Mouse (Mus musculus) G1E (cell line): ENCODE results near the gene Fshr. TPM values are rescaled to one million over a fixed set of nuclear protein-coding genes. Genes with fewer than 3 reads are reported as not detected.

Experiments used
- ATAC-seq: 2 replicates; pipeline ENCODE4 v1.8.0; 2016; ENCODE audit warnings: mild to moderate bottlenecking; ENCODE audit not compliant: insufficient number of reproducible peaks, poor library complexity, low FRiP score, severe bottlenecking; ENCODE audit errors: extremely low read depth
- DNase-seq: peaks from one replicate; pipeline ENCODE4 v3.0.0; 2012; ENCODE audit warnings: low spot score
- H3K27me3 ChIP-seq: 2 replicates; pipeline ENCODE4 v1.6.1; 2012; ENCODE audit warnings: mild to moderate bottlenecking, low read length, inconsistent platforms; ENCODE audit not compliant: insufficient read depth
- H3K36me3 ChIP-seq: replicated peaks from 2 replicates; pipeline ENCODE3; 2012; ENCODE audit warnings: mild to moderate bottlenecking, inconsistent platforms
- H3K4me1 ChIP-seq: 2 replicates; pipeline ENCODE4 v1.6.1; 2012; ENCODE audit warnings: low read depth, low read length, inconsistent platforms, mixed read lengths; ENCODE audit not compliant: insufficient read depth
- H3K4me3 ChIP-seq: 2 replicates; pipeline ENCODE4 v1.5.1; 2012; ENCODE audit warnings: low read depth, mild to moderate bottlenecking, inconsistent platforms, low read length, moderate library complexity, mixed read lengths
- H3K9me3 ChIP-seq: replicated peaks from 2 replicates; pipeline ENCODE4 v1.6.1; 2012; ENCODE audit warnings: inconsistent platforms
- CTCF ChIP-seq: IDR thresholded peaks from 2 replicates; pipeline ENCODE4 v1.5.1; 2012; ENCODE audit warnings: low read depth, low read length, inconsistent platforms, mixed read lengths
- GATA1 ChIP-seq: IDR thresholded peaks from 2 replicates; pipeline ENCODE4 v1.6.1; 2012; ENCODE audit warnings: borderline replicate concordance, low read length, inconsistent platforms, mixed read lengths
- GATA2 ChIP-seq: IDR thresholded peaks from 2 replicates; pipeline ENCODE4 v1.6.1; 2012; ENCODE audit warnings: low read depth, low read length, inconsistent platforms, borderline replicate concordance
- POLR2AphosphoS5 ChIP-seq: IDR thresholded peaks from 2 replicates; pipeline ENCODE4 v1.6.1; 2012; ENCODE audit warnings: low read depth, low read length, inconsistent platforms; ENCODE audit not compliant: insufficient replicate concordance
- TAL1 ChIP-seq: conservative IDR thresholded peaks from 2 replicates; pipeline ENCODE4 v1.6.1; 2012; ENCODE audit warnings: low read depth, low read length, inconsistent platforms, mixed read lengths
- polyA plus RNA-seq: library from polyadenylated mRNA; stranded (reverse); fragments of >175 nt; gene quantifications from 2 replicates; pipeline ENCODE4 v1.2.3, GENCODE M21; 2012
- total RNA-seq, 2 experiments: library from RNA; stranded (forward) in 1 of 2; stranded (reverse) in 1 of 2; fragments of 200-1000 nt in 1 of 2; fragments of >200 nt in 1 of 2; fragmentation: Nextera tagmentation in 1 of 2; gene quantifications; 2 replicates each; pipeline ENCODE4 v1.2.3; 2014 to 2017

The Fshr gene
- total and polyA plus RNA-seq, 3 experiments: not detected

DNA sequence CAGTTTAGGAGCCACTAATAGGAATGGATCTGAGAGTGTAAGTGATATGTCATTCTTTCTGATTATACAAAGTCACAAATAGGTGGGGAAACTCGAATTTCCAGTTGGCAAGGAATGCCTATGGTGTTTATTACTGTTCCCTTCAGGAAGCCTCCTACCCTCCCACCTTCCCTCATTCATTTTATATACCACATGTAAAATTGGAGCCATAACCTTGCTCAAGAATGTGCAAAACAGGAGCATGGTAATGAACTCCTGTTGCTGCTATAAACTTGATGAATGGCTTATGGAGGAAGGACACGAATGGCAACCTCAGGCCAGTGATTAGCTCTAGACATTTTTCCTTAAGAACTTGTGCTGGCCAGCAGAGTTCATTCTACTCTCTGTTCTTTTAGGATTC, 117.6 kb downstream of the Fshr start:
- Histone ChIP-seq H3K36me3 (no peaks in the 10 kb centered on the region), H3K4me1 (no peaks in the 10 kb centered on the region), H3K4me3 (no peak overlapping the region), H3K9me3 (no peaks in the 10 kb centered on the region), H3K27me3 (no peaks in the 10 kb centered on the region)
- DNase-seq (no peak), ATAC-seq (no peak)
- no peak for TF ChIP-seq TAL1
- no peak for TF ChIP-seq POLR2AphosphoS5
- TF ChIP-seq CTCF: no peak
- no peak for TF ChIP-seq GATA2
- no peak for TF ChIP-seq GATA1

DNA sequence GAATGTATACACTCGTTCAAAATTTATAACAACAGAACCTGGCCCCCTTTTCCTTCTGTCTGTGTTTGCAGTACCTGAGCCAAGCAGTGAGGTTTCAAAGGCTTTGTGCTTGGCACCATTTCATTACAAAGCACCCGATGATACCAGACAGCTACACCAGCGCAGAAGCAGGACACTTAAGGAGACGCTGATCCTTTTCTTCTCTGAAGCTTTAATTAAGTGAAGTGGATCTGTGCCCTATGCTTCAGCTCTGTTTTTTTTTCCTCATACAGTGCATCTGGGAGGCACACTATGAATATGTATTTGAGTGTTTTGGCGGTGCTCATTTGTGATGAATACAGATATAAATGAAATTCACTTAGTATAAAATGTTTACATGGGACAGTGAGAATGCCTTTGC, 120.8 kb downstream of the Fshr start:
- no peak for TF ChIP-seq POLR2AphosphoS5
- TF ChIP-seq CTCF: no peak
- TF ChIP-seq TAL1: no peak
- TF ChIP-seq GATA2: no peak
- TF ChIP-seq GATA1: no peak
- no peak for ATAC-seq

DNA sequence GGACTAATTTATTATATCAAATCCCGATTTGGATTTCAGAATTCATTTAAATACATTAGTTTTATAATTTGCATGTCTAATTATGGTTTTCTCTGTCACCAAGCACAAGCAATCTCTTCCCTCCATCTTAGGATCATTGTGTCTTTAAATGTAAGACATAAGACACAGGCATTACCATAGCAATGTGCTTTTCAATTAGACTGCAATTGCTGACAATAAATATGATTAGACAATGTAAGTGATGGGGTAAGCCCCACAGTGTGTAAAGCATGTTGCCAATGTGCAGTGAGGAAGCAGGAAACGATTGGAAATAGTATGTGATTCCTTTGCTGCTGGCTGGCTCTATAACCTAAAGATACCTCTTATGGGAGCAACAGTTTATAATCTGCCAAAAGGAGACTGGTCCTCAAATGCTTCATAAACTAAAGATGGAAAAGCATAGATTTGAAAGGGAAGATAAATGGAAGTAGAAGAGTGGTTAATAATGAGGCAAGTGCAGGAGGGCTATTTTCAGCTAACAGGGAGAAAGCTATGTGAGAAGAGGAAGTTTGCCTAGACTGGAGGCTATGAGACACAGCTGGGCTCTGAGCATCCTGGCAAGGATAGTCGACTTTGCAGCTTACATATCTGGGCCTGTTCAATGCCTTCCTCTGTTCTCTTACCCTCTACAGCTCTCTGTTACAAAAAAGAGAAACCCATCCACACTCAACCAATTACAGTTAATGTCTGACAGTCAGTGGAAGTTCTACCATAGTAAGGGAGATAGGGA, 136.0 kb downstream of the Fshr start:
- TF ChIP-seq CTCF (no peak), GATA2 (no peak), POLR2AphosphoS5 (no peak), TAL1 (no peak), GATA1 (no peak)
- DNase-seq (no peak), ATAC-seq (no peak)
- no peak overlapping the region for H3K4me3 ChIP-seq
- H3K27me3 ChIP-seq: no peaks in the 10 kb centered on the region
- H3K36me3 ChIP-seq: no peaks in the 10 kb centered on the region
- no peaks in the 10 kb centered on the region for H3K4me1 ChIP-seq
- H3K9me3 ChIP-seq: no peaks in the 10 kb centered on the region

More for the DNA sequence above, 120.8 kb downstream of the Fshr start:
- DNase-seq: no peak
- Histone ChIP-seq H3K27me3 (no peaks in the 10 kb centered on the region), H3K9me3 (no peaks in the 10 kb centered on the region), H3K4me3 (no peak overlapping the region), H3K4me1 (no peaks in the 10 kb centered on the region), H3K36me3 (no peaks in the 10 kb centered on the region)

DNA sequence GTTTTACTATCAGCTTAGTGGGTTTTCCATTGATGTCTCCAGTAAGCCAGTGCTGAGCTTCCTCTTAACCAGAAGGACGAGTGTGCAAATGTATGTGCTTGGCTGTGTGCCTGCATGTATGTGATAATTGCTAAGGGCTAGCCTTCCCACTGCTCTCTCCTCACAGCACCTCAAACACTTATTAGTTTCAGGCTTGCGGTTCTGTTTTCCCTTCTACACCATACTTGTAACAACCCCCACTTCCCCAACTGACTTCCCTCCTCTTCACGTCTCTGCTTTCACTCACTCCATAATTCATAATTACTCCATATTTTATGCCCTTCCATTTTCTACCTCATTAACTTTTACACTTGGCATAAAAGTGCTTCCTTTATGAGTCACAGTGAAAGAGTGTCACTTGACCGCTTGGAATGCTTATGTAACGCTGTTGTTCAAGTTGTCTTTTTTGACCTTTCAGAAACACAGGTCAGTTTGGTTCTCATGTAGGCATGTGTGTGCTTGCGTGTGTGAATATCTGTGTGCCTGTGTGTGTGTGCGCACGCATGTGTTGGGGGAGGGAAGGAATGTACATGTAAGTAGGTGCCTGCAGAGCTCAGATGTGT, 138.0 kb downstream of the Fshr start:
- no peak for ATAC-seq
- Histone ChIP-seq H3K4me1 (no peaks in the 10 kb centered on the region), H3K9me3 (no peaks in the 10 kb centered on the region), H3K4me3 (no peak overlapping the region), H3K27me3 (no peaks in the 10 kb centered on the region), H3K36me3 (no peaks in the 10 kb centered on the region)
- DNase-seq: no peak
- TF ChIP-seq GATA2 (no peak), CTCF (no peak), GATA1 (no peak), POLR2AphosphoS5 (no peak), TAL1 (no peak)

DNA sequence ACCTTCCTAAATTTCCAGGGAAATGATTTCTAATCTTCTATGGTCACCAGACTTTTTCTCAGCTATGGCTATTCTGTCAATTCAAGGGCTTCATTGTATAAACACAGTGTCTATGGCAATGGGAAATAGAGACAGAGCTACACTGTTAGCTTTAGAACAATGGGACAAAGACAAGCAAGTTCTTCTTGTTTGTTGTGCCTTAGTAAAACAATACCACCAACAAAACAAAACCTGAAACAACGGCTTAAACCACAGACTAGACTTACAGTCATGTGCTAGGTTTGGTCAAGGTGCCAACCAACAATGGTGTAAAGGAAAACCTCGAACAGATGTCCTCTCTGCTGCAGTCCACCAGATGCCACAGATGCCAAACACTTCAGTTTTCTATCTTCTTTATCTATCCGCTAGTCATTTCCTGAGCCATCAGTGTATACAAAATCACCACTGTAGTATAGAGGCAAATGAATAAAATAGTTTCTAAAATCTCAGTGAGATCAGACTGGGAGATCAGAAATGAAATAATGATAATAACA, 149.4 kb downstream of the Fshr start:
- DNase-seq: no peak
- TF ChIP-seq POLR2AphosphoS5 (no peak), CTCF (no peak), GATA1 (no peak), TAL1 (no peak), GATA2 (no peak)
- ATAC-seq: no peak
- Histone ChIP-seq H3K9me3 (no peaks in the 10 kb centered on the region), H3K4me1 (no peaks in the 10 kb centered on the region), H3K4me3 (no peak overlapping the region), H3K27me3 (no peaks in the 10 kb centered on the region), H3K36me3 (no peaks in the 10 kb centered on the region)

DNA sequence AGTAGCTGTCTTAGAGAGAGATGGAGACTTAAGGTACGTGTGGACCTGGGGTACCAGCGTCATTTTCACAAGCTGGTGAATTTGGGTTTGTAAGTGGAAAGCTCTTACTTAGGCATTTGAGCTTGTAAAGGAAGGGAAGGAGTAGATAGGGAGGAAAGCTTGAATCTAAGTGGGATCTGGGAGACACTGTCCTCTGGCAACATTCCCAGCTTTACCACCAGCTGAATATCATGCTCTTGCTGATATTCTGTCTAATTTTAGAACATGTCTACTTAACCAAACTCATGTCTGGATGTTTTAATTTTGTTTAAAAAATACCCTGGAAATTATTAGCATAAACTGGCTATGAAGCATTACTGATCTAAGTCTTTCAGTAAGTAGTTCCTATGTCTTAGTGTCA, 151.4 kb downstream of the Fshr start:
- DNase-seq (no peak), ATAC-seq (no peak)
- Histone ChIP-seq H3K36me3 (no peaks in the 10 kb centered on the region), H3K27me3 (no peaks in the 10 kb centered on the region), H3K4me3 (no peak overlapping the region), H3K4me1 (no peaks in the 10 kb centered on the region), H3K9me3 (no peaks in the 10 kb centered on the region; the same call in 1 of the 2 replicates)
- TF ChIP-seq GATA2 (no peak), POLR2AphosphoS5 (no peak), CTCF (no peak), TAL1 (no peak), GATA1 (no peak)
